Mouse (Mus musculus) T-helper 2 cell (primary cell): ENCODE measurements around the gene Apold1.

ENCODE experiments used
- in situ Hi-C: fragments of 300-600 bp; cut with MboI, MseI; formaldehyde crosslinking; loops from one replicate; pipeline ENCODE4 v1.15.1; 2025; ENCODE audit warnings: high pct_unique_total_duplicates

Apold1 gene

DNA sequence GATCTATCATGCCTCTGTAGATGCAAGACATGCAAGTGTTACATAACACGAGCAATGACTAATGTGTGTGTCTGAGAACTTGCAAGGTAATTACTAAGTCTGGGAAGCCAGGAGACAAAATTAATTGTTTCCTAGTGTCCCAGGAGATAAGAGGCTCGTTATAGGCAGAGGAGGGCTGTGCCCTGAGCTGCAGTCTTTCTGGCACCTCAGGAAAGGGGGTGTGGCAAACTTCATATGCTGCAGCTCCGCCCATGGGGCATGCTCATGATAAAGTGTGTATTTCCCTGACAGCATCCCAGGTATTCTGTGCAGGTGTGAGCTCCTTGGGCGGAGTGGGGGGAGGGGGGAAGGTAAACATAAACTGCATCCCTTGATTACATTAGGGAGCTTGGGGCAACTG, 9.4 kb upstream of the Apold1 start:
- in situ Hi-C loops: no loop called here

GRCm38 (mm10) chr6:134976628-134977027, 4.9 kb upstream of the Apold1 start:
- in situ Hi-C loops: no loop called here

GRCm38 (mm10) chr6:134983529-134984370, 2.2 kb downstream of the Apold1 start:
- in situ Hi-C loops: no loop called here

DNA sequence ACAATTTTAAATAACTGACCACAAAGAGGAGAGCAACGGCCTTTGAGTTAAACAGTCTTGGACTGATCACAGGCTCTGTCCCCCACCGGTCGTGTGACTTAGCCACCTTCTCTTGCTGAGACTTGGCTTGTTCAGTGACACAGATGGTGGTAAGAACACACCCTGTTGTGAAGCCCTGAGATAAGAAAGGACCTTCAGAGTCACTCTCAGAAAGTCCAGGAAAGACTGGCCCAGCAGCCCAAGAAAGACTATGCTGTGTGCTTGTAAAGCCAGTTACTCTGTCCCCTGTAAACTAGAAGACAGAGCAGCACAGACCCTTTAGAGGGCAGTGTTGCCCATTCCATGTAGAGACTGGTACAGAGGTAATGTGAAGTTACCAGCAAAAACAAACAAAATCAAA, 3.2 kb downstream of the Apold1 start:
- in situ Hi-C loops: no loop called here

DNA sequence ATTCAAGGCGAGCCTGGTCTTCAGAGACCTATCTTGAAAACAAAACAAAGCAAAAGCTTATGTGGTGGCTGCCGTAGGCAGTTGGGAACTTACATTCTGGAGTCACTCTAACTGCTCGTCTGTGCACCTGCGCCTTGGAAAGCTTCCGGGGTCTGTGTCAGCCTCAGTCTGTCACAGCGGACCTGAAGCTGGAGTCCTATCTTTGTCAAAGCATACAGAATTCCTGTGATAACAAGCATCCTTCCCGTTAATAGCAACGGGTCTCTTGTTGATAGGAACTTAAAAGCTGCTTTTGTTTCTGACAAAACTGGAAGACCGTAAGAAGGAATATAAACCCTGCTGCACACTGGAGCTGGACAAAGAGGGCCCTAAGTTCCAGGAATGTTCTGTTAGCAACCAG, 6.9 kb downstream of the Apold1 start:
- in situ Hi-C loops: no loop called here

- in situ Hi-C loops: no loop called here
Measured at GRCm38 (mm10) chr6:134990674-134991073, 9.2 kb downstream of the Apold1 start.

- in situ Hi-C loops: no loop called here
Measured at GRCm38 (mm10) chr6:134994031-134994651, 12.6 kb downstream of the Apold1 start.

- in situ Hi-C loops: no loop called here
Measured at GRCm38 (mm10) chr6:134994985-134995384, 13.5 kb downstream of the Apold1 start.

DNA sequence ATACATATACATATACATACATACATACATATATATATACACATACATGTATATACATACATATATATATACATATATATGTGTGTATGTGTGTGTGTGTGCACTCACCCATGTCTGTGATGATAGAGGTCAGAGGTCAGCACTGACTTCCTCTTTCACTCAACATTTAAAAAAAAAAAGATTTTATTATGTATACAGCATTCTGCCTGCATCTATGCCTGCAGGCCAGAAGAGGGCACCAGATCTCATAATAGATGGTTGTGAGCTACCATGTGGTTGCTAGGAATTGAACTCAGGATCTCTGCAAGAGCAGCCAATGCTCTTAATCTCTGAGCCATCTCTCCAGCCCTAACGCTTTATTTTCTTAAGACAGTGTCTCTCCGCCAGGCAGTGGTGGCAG, 15.4 kb downstream of the Apold1 start:
- in situ Hi-C loops: no loop called here

- in situ Hi-C loops: no loop called here
Measured at GRCm38 (mm10) chr6:134998076-134998475, 16.6 kb downstream of the Apold1 start.

DNA sequence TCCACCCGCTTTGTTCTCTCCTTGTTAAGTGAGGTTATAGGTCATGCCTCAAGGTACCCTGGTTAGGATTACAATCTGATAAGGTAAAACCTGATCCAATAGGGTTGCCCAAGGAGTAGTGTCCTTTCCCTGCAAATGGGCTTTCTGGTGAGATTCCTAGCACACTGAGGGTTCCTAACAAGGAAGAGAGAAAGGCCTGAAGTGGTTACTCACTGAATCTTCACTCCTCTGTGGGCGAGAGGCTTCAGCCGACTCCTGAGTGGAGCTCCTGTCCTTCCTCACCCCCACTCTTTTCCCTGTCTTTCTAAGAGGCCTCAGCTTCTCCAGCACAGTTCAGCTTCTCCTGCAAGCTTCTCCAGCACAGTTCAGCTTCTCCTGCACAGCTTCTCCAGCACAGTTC, 17.3 kb downstream of the Apold1 start:
- in situ Hi-C loops: no loop called here

DNA sequence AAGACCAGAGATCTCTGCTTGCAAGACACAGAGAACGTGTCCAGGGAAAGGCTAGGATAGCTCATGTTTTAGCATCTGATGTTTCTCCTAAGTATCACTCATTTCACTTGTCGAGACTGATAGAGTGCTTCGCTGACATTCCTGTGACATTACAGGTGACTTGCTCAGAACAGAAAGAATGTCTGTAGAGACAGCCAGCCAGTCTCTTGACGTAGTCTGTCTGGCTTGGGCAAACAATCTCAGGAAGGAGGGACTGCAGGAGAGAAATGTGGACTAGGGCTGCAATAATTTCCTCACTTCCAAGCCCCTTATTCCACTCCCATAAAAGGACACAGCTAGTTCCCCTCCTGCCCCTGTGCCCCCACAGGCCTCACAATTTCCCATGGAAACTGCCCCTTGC, 18.8 kb downstream of the Apold1 start:
- in situ Hi-C loops: no loop called here

GRCm38 (mm10) chr6:135001991-135002390, 20.5 kb downstream of the Apold1 start:
- in situ Hi-C loops: no loop called here

DNA sequence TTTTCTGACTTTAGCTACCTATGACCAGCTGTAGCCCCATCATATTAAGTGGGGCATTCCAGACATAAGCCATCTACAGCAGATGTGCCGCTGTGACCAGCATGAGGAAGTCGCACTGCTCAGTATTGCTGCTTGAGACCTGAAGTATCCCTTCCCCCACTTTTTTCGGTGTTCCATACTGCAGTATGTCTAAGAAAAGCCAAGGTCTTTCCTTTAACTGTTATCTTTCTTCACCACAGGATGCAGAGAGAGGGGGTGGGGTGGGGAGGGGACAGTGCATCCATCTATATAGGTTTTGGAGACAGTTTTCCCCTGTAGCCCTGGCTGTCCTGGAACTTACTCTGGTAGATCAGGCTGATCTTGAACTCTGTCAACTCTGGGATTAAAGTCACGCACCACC, 24.9 kb downstream of the Apold1 start:
- in situ Hi-C loops: no loop called here

DNA sequence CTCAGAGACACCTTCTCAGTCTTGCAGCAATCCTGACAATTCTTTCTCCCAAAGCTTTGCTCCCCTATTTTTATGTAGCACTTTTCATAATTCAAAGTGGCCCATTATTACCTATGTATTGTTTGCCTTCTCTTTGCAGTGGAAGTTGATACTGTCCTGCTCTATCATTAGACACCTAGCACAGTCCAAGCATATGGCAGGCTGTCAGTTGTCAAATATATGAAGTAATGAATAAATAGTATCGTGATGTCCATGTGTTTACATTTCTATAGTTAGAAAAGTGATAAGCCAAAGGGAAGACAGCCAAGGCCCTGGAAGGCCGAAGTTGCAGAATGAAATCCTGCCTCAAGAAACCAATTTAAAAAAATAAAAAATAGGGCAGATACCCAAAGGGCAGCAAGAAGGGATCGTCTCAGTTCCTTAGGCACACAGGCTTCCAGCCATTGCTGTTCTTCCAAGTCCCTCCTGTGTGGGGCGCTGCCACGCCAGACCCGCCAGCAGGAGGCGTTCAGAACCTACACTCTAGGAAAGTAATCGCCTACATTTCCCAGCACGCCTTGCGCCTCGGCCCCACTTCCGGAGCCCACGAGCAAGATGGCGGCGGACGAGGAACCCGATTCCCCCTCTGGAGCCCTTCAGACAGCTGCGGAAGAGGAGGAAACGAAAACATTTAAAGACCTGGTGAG, 29.7 kb downstream of the Apold1 start, which contains the start of gene Ddx47:
Gene Ddx47 (plus strand): TSS at position 565 of the 686 bp plus-strand sequence.
- in situ Hi-C loops: no loop called here

DNA sequence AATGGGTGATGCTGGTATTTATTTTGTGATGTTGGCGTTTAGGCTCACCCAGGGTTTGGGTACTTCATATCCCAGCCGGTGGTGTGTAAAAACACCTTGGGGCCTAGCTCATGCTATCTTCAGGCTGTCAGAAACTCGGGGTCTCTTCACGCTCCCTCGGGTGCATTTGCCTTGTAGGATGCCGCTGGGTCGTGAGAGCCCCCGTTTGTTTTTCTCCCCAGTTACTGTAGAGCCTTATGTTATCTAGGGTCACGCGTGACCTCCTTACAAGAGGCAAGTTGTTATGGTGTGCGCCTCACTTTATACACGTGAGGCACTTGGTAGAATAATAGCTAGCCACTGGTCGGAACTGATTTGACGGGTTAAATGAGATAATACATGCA, 30.2 kb downstream of the Apold1 start:
- in situ Hi-C loops: no loop called here

- in situ Hi-C loops: no loop called here
Measured at GRCm38 (mm10) chr6:135017211-135017610, 35.7 kb downstream of the Apold1 start.

- in situ Hi-C loops: no loop called here
Measured at GRCm38 (mm10) chr6:135019564-135019963, 38.0 kb downstream of the Apold1 start.

DNA sequence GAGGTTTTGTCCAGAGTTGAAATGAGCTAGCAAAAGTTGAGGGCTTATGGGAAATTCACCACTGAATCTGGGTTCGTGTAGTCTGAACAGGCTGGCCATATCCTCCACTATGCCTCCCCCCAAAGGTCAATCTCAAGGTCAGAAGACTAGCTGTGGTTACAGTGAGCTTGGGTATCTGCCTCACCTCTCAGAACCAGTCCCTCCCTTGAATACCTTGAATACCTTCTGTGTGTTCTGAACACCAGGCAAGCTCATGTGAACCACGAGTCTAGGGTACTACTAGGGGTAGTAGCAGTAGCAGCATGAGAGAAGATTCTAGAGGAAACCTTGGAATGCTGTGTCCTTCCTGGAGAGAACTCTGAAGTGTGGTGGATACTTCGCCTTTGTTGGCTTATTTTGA, 40.1 kb downstream of the Apold1 start:
- in situ Hi-C loops: no loop called here

DNA sequence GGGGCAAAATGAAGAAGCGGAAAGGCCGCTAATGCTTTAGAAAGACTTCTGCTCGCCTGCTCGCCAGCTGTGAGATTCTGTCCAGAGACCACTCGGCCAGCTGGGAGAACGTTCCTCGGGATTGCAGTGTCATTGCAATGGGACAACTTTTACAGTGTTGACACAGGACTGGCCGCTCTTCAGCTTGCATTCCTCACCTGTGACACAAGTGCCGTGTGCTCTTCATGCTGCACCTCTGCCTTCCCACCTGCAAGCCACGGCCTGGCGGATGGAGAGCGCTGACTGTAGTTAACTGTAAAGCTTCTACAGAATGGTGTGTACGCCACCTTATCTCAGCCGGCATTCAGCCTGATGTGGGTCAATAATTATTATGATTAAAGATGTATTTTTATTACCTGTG, 41.9 kb downstream of the Apold1 start:
- in situ Hi-C loops: no loop called here

DNA sequence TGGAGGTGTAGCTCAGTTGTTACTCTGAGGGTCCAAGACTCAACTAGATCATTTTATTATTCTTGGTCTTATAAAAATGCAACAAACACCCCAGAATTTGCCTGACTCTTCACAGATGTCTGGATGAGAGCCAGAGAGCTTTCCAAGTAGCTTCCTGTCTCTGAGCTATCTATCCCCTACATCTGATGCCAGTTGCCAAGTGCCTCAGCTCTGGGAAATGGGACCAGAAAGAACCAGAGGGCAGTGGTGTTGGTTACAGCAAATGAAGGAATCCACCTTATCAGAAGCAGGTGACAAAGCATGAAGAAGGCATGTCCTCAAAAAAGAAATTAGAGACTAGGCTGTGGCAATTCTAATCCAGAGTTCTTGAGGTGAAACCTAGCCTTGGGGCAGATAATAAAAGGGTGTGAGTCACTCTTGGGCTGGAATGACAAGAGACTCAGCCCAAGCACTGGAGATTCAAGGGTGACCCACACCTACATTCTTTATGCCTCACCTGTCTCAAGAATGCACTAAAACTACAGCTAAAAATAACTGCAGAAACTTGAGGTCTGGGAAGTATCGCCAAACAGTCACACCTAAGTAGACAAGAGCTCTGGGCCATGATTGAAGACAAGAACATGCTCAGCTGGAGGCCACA, 43.4 kb downstream of the Apold1 start:
- in situ Hi-C loops: no loop called here

DNA sequence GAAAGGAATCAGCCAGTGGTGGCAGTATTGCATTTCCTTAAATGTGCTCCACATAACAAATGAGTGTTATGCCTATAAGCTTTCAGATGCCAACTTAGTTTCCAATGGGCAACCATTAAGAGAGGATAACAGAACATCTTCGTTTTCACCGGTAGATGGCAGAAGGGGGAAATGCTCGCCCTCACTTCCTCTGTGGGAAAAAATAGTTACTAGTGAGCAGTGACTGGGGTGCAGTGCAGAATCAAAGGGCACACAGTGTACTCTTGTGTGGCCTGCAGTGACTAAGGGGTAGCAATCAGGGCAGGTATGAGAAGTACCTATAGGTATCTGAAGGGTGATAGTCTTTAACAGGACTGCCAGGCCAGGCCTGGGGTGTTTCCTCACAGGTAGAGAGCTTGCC, 44.7 kb downstream of the Apold1 start:
- in situ Hi-C loops: no loop called here
